Mouse (Mus musculus) small intestine, adult 2 months (tissue): ENCODE data around the gene Pklr. TPM values are rescaled to one million over a fixed set of nuclear protein-coding genes. Genes with fewer than 3 reads are reported as not detected.
"Not testable (repeated sequence)": the region's sequence is repeated elsewhere in the genome, so short reads cannot be mapped to it uniquely, and the experiment has no call there.

Experiments used
- H3K27ac ChIP-seq: fragments of 200-500 bp; 2 replicates; pipeline ENCODE4 v1.5.1; 2012; ENCODE audit warnings: low read depth, low read length, control low read depth, inconsistent platforms; ENCODE audit not compliant: insufficient read depth
- H3K27me3 ChIP-seq: fragments of 200-500 bp; 2 replicates; pipeline ENCODE4 v1.6.1; 2012; ENCODE audit warnings: mild to moderate bottlenecking, moderate library complexity, low read length, inconsistent platforms; ENCODE audit not compliant: control insufficient read depth, insufficient read depth
- H3K36me3 ChIP-seq: fragments of 200-500 bp; 2 replicates; pipeline ENCODE4 v1.6.1; 2012; ENCODE audit warnings: mild to moderate bottlenecking, low read length, control low read depth, inconsistent platforms; ENCODE audit not compliant: control insufficient read depth, insufficient read depth
- H3K4me1 ChIP-seq: fragments of 200-500 bp; 2 replicates; pipeline ENCODE4 v1.6.1; 2012; ENCODE audit warnings: low read length, inconsistent platforms, mixed read lengths; ENCODE audit not compliant: control insufficient read depth, insufficient read depth, insufficient read length
- H3K4me3 ChIP-seq: fragments of 200-500 bp; 2 replicates; pipeline ENCODE4 v1.5.1; 2012; ENCODE audit warnings: low read depth, mild to moderate bottlenecking, control low read depth, inconsistent platforms, low read length, moderate library complexity
- CTCF ChIP-seq: fragments of 200-500 bp; IDR thresholded peaks from 2 replicates; pipeline ENCODE4 v1.5.1; 2012; ENCODE audit warnings: low read depth, mild to moderate bottlenecking, control low read depth, inconsistent platforms, low read length, moderate library complexity, mixed read lengths; ENCODE audit not compliant: insufficient replicate concordance, insufficient read length; ENCODE audit errors: extremely low read depth
- POLR2A ChIP-seq: fragments of 200-500 bp; IDR thresholded peaks from 2 replicates; pipeline ENCODE4 v1.6.1; 2012; ENCODE audit warnings: low read depth, mild to moderate bottlenecking, control low read depth, inconsistent platforms, low read length, moderate library complexity
- WGBS: fragments of 180-500 bp; shearing (Covaris S2); methylation state at CpG from one replicate; pipeline ENCODE4 v1.1.7; 2018; 5-methylcytosine and 5-hydroxymethylcytosine counted together
- polyA plus RNA-seq: library from polyadenylated mRNA; depleted of rRNA; stranded (reverse); fragments of >200 nt; gene quantifications from 2 replicates; pipeline ENCODE4 v1.2.3, GENCODE M21; 2012

Gene Pklr
- polyA plus RNA-seq, 1 experiment: 580 TPM

GRCm38 (mm10) chr3:89152084-89152835 lies 16.3 kb downstream of the Pklr start:
- H3K36me3 ChIP-seq: no peaks in the 10 kb centered on the region
- WGBS: 46% methylated on average over 17 of the region's 17 CpGs
- no peak overlapping the region for H3K4me3 ChIP-seq
- TF ChIP-seq POLR2A (no peak), CTCF (no peak)
- H3K4me1 ChIP-seq: peaks cover 10% of the 10 kb centered on the region
- peaks cover 6% of the 10 kb centered on the region; the same call in 1 of the 2 replicates for H3K27me3 ChIP-seq
- H3K27ac ChIP-seq: no peak overlapping the region

GRCm38 (mm10) chr3:89156951-89157350 lies 21.0 kb downstream of the Pklr start:
- Histone ChIP-seq H3K4me1 (peaks cover 6% of the 10 kb centered on the region), H3K27me3 (peaks cover 18% of the 10 kb centered on the region; the same call in 1 of the 2 replicates), H3K4me3 (no peak overlapping the region), H3K36me3 (no peaks in the 10 kb centered on the region), H3K27ac (no peak overlapping the region)
- TF ChIP-seq CTCF (no peak), POLR2A (no peak)
- 74% methylated on average over 8 of the region's 8 CpGs for WGBS

- TF ChIP-seq CTCF (no peak), POLR2A (no peak)
- H3K27me3 ChIP-seq: peaks cover 18% of the 10 kb centered on the region; the same call in 1 of the 2 replicates
- WGBS: 21% methylated on average over 7 of the region's 7 CpGs
- no peak overlapping the region for H3K27ac ChIP-seq
- H3K36me3 ChIP-seq: no peaks in the 10 kb centered on the region
- no peak overlapping the region for H3K4me3 ChIP-seq
- peaks cover 6% of the 10 kb centered on the region for H3K4me1 ChIP-seq
Observed at GRCm38 (mm10) chr3:89158651-89159050, 22.7 kb downstream of the Pklr start.

GRCm38 (mm10) chr3:89159211-89159610 lies 23.3 kb downstream of the Pklr start:
- Histone ChIP-seq H3K27ac (no peak overlapping the region), H3K27me3 (peaks cover 18% of the 10 kb centered on the region; the same call in 1 of the 2 replicates), H3K36me3 (no peaks in the 10 kb centered on the region), H3K4me1 (peaks cover 6% of the 10 kb centered on the region), H3K4me3 (no peak overlapping the region)
- TF ChIP-seq CTCF: no peak
- TF ChIP-seq POLR2A: no peak
- WGBS: 1% methylated on average over 13 of the region's 13 CpGs

GRCm38 (mm10) chr3:89159616-89160344 lies 23.8 kb downstream of the Pklr start, which contains the start of gene Hcn3:
Gene Hcn3 (minus strand): TSS chr3:89160196.
- peaks cover 6% of the 10 kb centered on the region for H3K4me1 ChIP-seq
- no peak within 1 kb of the TSS for H3K27ac ChIP-seq
- H3K36me3 ChIP-seq: no peaks in the 10 kb centered on the region
- peaks cover 18% of the 10 kb centered on the region; the same call in 1 of the 2 replicates for H3K27me3 ChIP-seq
- under 1% methylated on average over 66 of the region's 66 CpGs for WGBS
- peak within 1 kb of the TSS; percentile 62 for H3K4me3 ChIP-seq
- TF ChIP-seq CTCF (0 out of 2 replicates have a peak, but pooled peaks have one; percentile 14), POLR2A (0 out of 2 replicates have a peak, but pooled peaks have one; percentile 10)

GRCm38 (mm10) chr3:89161207-89161606 lies 25.3 kb downstream of the Pklr start:
- not testable (repeated sequence) for H3K36me3 ChIP-seq, H3K27ac ChIP-seq, H3K4me1 ChIP-seq, H3K4me3 ChIP-seq
- peaks cover 18% of the 10 kb centered on the region; the same call in 1 of the 2 replicates for H3K27me3 ChIP-seq

- Histone ChIP-seq H3K36me3 (peaks cover 1% of the 10 kb centered on the region; the same call in 1 of the 2 replicates), H3K27ac (no peak overlapping the region), H3K27me3 (peaks cover 18% of the 10 kb centered on the region; the same call in 1 of the 2 replicates), H3K4me1 (peaks cover 8% of the 10 kb centered on the region), H3K4me3 (no peak overlapping the region)
- WGBS: 83% methylated on average over 4 of the region's 4 CpGs
- no peak for TF ChIP-seq POLR2A
- no peak for TF ChIP-seq CTCF
Observed at GRCm38 (mm10) chr3:89161786-89162185, 25.8 kb downstream of the Pklr start.
